Mouse (Mus musculus): Measurements from ENCODE around the gene Pard6a.

Gene Pard6a

GRCm38 (mm10) chr8:105700966-105701824 is at the start of gene Pard6a, which contains the start of gene Acd:
Gene Pard6a (plus strand): TSS chr8:105701148.
Gene Acd (minus strand): TSS chr8:105701102.
- in situ Hi-C loops (cut with MboI): loop anchor here (25.0 kb wide), 1 partner anchor 236 kb away; the partner anchor contains the start of genes Ctrl, Lcat and Psmb10

DNA sequence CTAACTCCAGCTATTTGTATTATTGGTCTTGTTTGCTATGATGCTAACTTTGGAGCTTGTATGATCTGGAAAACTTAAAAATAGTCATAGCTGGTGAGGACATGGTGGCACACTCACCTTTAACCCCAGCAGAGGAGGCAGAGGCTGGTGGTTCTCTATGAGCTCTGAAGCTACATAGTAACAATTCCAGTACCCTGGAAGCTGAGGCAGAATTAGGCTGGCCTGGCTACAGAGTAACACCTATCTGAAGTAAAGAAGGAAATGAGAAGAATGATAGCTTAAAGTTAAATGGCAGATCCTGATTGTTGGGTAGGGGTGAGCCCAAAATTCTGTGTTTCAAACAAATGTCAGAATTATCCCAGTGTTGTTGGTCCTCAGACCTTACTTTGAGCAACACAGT is 43.3 kb upstream of the Pard6a start:
- in situ Hi-C loops (cut with MboI): no loop called here

- in situ Hi-C loops (cut with MboI): no loop called here
Measured at GRCm38 (mm10) chr8:105661167-105661566, 39.8 kb upstream of the Pard6a start.

- in situ Hi-C loops (cut with MboI): no loop called here
Measured at GRCm38 (mm10) chr8:105677891-105678290, 23.1 kb upstream of the Pard6a start.

GRCm38 (mm10) chr8:105685325-105685724 is 15.6 kb upstream of the Pard6a start:
- in situ Hi-C loops (cut with MboI): no loop called here

DNA sequence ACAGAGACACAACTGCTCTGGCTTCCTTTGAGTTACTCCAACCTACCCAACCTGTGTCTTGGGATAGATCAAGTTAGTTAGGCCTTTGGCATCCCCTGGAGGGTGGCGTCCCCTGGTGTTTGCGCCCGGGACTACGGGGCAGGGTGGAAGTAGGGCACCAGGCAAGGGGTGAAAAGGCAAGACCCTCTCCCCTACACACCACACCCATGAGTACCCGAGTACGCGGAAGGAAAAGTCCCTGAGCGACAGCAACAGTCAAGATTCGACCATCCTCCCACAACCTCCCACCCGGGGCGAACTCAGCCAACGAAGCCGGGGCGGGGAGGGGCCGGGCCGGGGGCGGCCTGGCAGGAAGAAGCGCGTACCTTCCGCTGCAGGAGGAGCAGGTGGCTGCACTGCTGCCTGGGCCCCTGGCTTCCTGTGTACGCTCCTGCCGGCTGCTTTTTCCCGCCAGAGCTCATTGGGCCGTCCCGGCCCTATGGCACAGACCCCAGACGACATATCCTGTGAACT is 15.1 kb upstream of the Pard6a start, which contains the start of gene Carmil2:
Gene Carmil2, plus strand, starts transcription at position 479 of the 513 bp plus-strand sequence.
- in situ Hi-C loops (cut with MboI): no loop called here

DNA sequence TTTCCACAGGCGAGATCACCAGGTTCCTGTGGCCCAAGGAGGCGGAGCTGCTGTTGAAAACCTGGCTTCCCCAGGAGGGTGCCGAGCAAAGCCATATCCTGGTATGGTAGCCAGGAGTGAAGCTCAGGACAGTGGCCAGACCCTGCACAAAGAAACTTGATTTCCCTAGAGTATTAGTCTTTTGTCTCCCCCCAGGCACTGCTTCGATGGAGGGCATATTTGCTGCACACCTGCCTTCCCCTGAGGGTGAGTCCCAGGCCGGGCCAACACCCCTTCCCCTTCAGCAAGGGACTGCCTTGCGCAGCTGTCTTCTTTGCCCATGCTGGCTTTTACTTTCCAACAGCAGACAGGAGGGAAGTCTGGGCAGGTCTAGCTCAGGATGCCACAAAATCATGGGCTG is 14.4 kb upstream of the Pard6a start:
- in situ Hi-C loops (cut with MboI): no loop called here

DNA sequence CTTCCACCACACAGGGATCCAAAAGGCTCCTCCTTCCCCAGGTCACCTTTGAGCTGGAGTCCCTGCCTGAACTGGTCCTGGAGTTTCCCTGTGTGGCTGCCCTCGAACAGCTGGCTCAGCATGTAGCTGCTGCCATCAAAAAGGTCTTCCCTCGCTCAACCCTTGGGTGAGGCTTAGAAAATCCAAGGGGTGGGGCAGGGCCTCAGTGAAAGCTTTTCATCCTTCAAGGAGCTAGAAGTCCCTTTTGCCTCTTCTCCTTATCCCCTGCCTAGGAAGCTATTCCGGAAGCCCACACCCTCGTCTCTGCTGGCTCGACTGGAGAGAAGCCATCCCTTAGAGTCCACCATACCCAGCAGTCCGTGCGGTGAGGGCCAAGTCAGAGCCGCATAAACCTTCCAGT is 13.4 kb upstream of the Pard6a start:
- in situ Hi-C loops (cut with MboI): no loop called here

- in situ Hi-C loops (cut with MboI): no loop called here
Measured at GRCm38 (mm10) chr8:105688242-105688752, 12.7 kb upstream of the Pard6a start.

- in situ Hi-C loops (cut with MboI): no loop called here
Measured at GRCm38 (mm10) chr8:105689256-105689982, 11.5 kb upstream of the Pard6a start.

DNA sequence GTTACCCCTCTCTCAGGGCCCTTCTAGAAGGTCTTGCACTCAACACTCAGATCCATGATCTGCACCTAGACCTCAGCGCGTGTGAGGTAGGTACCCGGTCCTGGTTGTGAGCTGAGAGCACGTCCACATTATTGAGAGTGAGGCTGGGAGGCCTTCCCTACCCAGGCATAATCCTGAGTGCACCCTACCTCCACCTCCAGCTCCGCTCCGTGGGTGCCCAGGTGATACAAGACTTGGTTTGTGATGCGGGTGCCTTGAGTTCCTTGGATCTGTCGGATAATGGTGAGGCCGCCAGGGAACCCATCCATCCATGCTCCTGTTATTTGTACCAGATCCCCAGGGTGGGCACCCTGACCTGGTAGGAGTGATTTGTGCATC is 11.0 kb upstream of the Pard6a start:
- in situ Hi-C loops (cut with MboI): no loop called here

DNA sequence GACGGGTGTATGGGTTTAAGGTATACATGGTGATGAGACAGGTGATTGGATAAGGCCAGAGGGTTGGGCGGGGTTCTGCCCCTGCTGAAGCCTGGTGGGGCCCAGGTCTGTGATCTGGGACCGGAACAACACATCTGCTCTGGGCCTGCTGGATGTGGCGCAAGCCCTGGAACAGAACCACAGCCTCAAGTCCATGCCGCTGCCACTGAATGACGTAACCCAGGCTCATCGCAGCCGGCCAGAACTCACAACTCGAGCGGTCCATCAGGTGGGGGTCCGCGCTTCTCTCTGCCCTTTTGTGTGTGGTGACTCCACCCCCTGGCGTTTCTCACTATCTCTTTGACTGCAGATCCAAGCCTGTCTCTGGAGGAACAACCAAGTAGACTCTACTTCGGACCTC is 10.0 kb upstream of the Pard6a start:
- in situ Hi-C loops (cut with MboI): no loop called here

DNA sequence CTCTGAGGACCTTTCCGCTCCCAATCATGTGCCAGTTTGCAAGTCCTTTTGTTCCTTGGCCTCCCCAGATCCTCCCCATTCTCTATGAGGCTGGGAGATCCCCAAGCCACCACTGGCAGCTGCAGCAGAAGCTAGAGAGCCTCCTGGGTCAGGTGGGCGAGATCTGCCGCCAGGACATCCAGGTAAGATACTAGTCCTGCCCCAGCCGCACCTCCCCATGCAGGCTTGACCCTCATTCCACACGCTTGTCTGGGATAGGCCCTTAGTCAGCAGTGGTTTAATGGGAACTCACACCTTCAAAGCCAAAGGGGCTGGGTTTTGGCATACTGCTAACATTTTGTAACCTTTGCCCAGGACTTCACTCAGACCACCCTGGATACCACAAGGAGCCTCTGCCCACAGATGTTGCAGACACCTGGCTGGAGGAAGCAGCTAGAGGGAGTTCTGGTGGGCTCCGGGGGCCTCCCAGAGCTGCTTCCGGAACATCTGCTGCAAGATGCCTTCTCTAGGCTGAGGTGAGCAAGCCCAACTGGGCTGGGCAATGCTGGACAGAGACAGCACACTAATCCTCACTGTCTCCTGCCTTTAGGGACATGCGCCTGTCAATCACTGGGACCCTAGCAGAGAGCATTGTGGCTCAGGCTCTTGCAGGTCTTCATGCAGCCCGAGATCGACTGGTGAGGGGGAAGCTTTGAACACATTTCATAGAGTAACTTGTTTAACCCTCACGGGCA is 8.3 kb upstream of the Pard6a start:
- in situ Hi-C loops (cut with MboI): no loop called here

DNA sequence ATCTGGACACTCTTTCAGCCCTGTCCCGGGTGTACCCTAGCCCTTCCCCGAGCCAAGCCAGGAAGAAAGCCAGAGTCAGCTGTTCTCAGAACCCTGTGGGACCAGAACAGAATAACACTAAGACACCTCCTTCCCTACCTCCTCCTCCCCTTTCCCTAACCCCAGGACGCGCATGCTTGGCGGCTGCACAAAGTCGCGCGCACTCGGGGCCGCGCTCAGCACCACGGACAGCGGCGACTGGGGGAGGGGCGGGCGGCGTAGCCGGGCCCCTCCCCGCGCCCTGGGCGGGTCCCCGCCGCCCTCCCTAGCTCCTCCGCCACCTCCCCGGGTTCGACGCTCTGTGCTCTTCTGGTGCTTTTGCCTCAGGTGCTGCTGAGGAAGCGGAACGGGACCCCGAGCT is 7.3 kb upstream of the Pard6a start:
- in situ Hi-C loops (cut with MboI): no loop called here

- in situ Hi-C loops (cut with MboI): no loop called here
Measured at GRCm38 (mm10) chr8:105694051-105694799, 6.7 kb upstream of the Pard6a start.

DNA sequence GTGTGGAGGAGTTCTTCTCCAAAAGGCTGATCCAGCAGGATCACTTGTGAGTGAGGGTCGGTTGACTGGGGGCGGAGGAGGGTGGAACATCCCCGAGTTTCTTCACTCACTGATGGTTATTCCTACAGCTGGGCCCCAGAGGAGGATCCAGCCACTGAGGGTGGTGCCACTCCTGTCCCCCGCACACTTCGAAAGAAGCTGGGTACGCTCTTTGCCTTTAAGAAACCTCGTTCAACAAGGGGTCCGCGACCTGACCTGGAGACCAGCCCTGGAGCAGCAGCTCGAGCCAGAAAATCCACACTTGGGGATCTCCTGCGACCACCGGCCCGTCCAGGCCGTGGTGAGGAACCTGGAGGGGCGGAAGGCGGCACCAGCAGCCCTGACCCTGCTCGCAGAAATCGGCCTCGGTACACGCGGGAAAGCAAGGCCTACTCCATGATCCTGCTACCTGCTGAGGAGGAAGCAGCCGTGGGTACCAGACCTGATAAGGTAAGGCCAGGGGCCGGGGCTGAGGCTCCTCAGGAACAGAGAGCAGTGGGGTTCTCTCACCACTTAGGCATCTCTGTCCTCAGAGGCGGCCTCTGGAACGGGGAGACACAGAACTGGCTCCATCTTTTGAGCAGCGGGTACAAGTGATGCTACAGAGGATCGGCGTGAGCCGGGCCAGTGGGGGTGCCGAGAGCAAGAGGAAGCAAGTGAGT is 5.7 kb upstream of the Pard6a start:
- in situ Hi-C loops (cut with MboI): no loop called here

DNA sequence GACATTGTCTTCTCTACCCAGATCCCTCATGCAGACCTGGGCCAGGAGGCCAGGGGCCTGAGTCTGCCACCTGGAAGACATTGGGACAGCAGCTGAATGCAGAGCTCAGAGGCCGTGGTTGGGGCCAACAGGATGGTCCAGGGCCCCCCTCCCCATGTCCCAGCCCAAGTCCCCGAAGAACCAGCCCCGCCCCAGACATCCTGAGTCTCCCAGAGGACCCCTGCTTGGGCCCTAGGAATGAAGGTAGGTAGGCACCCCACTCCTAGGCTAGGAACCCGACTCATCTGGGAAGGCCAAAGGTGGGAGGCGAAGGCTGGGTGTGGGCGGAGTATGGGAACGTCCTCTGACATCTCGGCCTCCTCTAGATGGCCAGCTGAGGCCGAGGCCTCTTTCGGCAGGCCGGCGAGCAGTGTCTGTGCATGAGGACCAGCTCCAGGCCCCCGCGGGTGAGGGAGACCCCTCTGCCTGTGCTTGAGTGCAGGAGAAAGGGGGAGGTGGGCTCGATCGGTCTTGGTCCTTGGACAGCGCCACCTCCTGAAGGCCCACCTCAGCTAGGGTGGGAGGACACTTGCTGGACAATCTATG is 3.7 kb upstream of the Pard6a start:
- in situ Hi-C loops (cut with MboI): no loop called here

- in situ Hi-C loops (cut with MboI): no loop called here
Measured at GRCm38 (mm10) chr8:105698734-105699133, 2.2 kb upstream of the Pard6a start.

DNA sequence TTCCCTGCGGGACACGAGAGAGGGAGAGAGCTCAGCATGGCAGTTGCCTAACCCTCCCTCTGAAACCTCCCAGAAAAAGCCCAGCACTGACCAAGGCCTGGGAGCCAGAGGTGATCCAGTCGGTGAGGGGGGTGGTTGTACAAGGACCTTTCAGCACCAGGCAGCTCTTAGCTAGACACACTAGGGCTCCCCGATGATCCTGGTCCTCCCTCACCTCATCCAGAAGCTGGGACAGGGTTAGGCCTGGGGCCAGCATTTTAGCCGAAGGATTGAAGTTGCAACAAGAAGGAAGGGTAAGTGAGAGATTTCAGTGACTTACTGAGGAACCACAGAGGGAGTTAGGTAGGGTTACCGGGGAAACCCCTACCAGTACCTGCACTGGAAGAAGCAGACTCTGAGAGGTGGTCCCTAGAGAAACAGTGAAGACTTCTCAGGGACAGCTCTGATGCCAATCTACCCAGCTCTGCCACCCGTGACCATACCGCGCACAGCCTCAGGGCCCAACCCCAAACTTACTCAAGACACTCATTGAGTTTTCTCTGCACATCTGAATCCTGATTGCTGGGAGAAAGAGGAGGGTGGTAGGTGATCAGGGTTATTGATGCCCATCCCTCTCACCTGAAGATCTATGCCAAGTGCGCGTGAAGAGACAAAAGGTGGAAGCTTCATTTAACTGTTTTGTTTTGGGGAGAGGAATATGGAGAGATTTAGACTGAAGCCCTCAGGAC is 1.3 kb upstream of the Pard6a start:
- in situ Hi-C loops (cut with MboI): loop anchor here (25.0 kb wide), 1 partner anchor 238 kb away; the partner anchor contains the start of genes Ctrl, Lcat and Psmb10
